Mouse (Mus musculus): ENCODE measurements around the gene Btbd35f12. TPM values are rescaled to one million over a fixed set of nuclear protein-coding genes. Genes with fewer than 3 reads are reported as not detected.
"Not testable (repeated sequence)": the region's sequence is repeated elsewhere in the genome, so short reads cannot be mapped to it uniquely, and the experiment has no call there.

Gene Btbd35f12
- not detected for total RNA-seq (2021)

- DNase-seq (ENCODE audit: low spot score in 2 of 2); intact Hi-C loops (cut with DNase I): not testable (repeated sequence)
Measured at GRCm38 (mm10) chrX:33313079-33313478, at the start of gene Btbd35f12. Gene Btbd35f12 (plus strand): TSS chrX:33313379.

DNA sequence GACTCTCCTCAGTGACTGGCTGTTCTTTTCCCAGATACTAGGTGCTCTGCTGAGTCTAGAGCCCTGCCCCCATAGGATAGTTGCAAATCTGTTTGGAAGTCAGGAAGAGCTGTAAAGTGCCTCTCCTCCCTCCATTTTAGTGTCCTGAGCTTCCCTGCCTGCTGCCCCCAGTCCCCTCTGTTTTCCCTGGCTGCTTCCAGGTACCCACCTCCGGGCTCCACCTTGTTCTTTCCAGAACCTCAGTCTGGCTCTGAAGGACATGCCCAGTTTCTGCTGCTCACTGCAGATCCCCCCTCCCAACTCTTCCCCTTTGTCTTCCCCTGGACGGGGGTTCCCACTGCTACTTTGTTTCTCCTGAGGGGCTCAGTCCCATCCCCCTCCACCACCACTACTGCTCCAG lies 40.1 kb downstream of the Btbd35f12 start:
- DNase-seq (ENCODE audit: low spot score in 2 of 2); intact Hi-C loops (cut with DNase I): not testable (repeated sequence)

Other genes with a start within 250 kb of the Btbd35f12 start
- gene Spin2-ps6, start 78.5 kb upstream of the Btbd35f12 start, total RNA-seq (2021) = not detected

All from left cerebral cortex, postnatal 25 days (tissue).